ENCODE assay signal across 10 mouse cellular contexts in genomic region chr10:126844689-126845088, GRCm38 (mm10). TPM values are rescaled to one million over a fixed set of nuclear protein-coding genes. Genes with fewer than 3 reads are reported as not detected.
DNase-seq lines count a peak whose midpoint lies in the region; ATAC-seq and TF ChIP-seq lines count a peak whose summit lies in the region.
"Had no signal": no experiment of that assay in that cellular context is flagged by ENCODE, and none has a peak within 500 bp of the region (broad histone marks: within the 10 kb centered on the region; RNA-seq: fewer than 3 reads in every experiment).

No protein-coding gene starts in this region.

- no peaks in the 10 kb centered on the region for H3K27me3 ChIP-seq in thymus, adult 2 months (ENCODE audit: control insufficient read depth, insufficient read depth, low read length)
- no peaks in the 10 kb centered on the region for H3K27me3 ChIP-seq in lung, embryonic 15.5 days
- H3K27me3 ChIP-seq: embryonic facial prominence, embryonic 15.5 days had no signal

- no peak for TF ChIP-seq CTCF in thymus, adult 2 months (IDR thresholded peaks at IDR 0.05; ENCODE audit: borderline replicate concordance, control insufficient read depth, extremely low read depth, insufficient read depth, low read length, poor library complexity)

- peak; percentile 3 for DNase-seq in thymus, adult 2 months
- no peak for DNase-seq in thymus, postnatal 36 days
- peak; percentile 55 to 67 for DNase-seq in cerebellum, postnatal 14 days
- DNase-seq in gastrocnemius, postnatal 25 days, result peak; percentile 7
- DNase-seq in layer of hippocampus, postnatal 14 days (ENCODE audit: low spot score in 2 of 2), result peak; percentile 69 to 81
- DNase-seq in right cerebral cortex, postnatal 14 days, result peak; percentile 60

- ATAC-seq in lung, embryonic 15.5 days (ENCODE audit: borderline replicate concordance, extremely low read depth, low FRiP score, low TSS enrichment), result no peak
- ATAC-seq in monocyte, adult 5-6 weeks (replicated peaks; ENCODE audit: insufficient number of reproducible peaks, low FRiP score, low TSS enrichment, poor library complexity, severe bottlenecking), result no peak

- H3K36me3 ChIP-seq in thymus, adult 2 months (ENCODE audit: control insufficient read depth, insufficient read depth, low read length), result no peaks in the 10 kb centered on the region
- no peaks in the 10 kb centered on the region for H3K36me3 ChIP-seq in lung, embryonic 15.5 days
- H3K36me3 ChIP-seq: embryonic facial prominence, embryonic 15.5 days had no signal

- TF ChIP-seq POLR2A in thymus, adult 2 months (IDR thresholded peaks at IDR 0.05; ENCODE audit: control insufficient read depth, extremely low read depth, insufficient read depth, low read length, poor library complexity), result no peak

- H3K4me3 ChIP-seq in thymus, adult 2 months (ENCODE audit: control insufficient read depth, insufficient read depth, low read length), result no peak overlapping the region
- no peak overlapping the region for H3K4me3 ChIP-seq in lung, embryonic 15.5 days
- H3K4me3 ChIP-seq: embryonic facial prominence, embryonic 15.5 days; myocyte had no signal

- peak overlapping the region; percentile 17; the same call in 1 of the 2 replicates for H3K4me2 ChIP-seq in lung, embryonic 15.5 days

- 67% methylated on average over 12 of the region's 12 CpGs for WGBS in thymus, adult 2 months
- 33% methylated on average over 12 of the region's 12 CpGs for WGBS in lung, embryonic 15.5 days

- no peak overlapping the region; the same call in 1 of the 2 replicates for H3K27ac ChIP-seq in thymus, adult 2 months (ENCODE audit: control insufficient read depth, insufficient read depth, low read length)
- H3K27ac ChIP-seq in lung, embryonic 15.5 days, result no peak overlapping the region

- no peaks in the 10 kb centered on the region for H3K9me3 ChIP-seq in lung, embryonic 15.5 days
- H3K9me3 ChIP-seq: embryonic facial prominence, embryonic 15.5 days had no signal

- H3K4me1 ChIP-seq in thymus, adult 2 months (replicated peaks; ENCODE audit: control insufficient read depth, insufficient read depth, low read length), result no peaks in the 10 kb centered on the region
- H3K4me1 ChIP-seq in lung, embryonic 15.5 days, result no peaks in the 10 kb centered on the region; the same call in 1 of the 2 replicates

- no peak overlapping the region for H3K9ac ChIP-seq in lung, embryonic 15.5 days
- H3K9ac ChIP-seq: embryonic facial prominence, embryonic 15.5 days had no signal

RNA-seq across cellular contexts. Expression of gene Atp23, which starts 56.5 kb away (rescaled TPM):
- polyA plus RNA-seq in thymus, adult 2 months (2012; rRNA removed), result 9.6 and 12.1 TPM in 2 replicates
- total RNA-seq in gastrocnemius, postnatal 25 days (2021), result 1 to 10 TPM; 2.5 to 2.6 TPM
- total RNA-seq in layer of hippocampus, postnatal 14 days (2021), result 1 to 10 TPM; 8.9 to 9.2 TPM
- 16.2 and 18.7 TPM in 2 replicates for polyA plus RNA-seq in lung, embryonic 15.5 days (2015; fragmentation: Nextera tagmentation; extraction: Ambion mirVana)
- total RNA-seq in monocyte, adult 5-6 weeks (2017), result 2.2 to 7.6 TPM (median 5.6 TPM) in 3 replicates

Comparison
In these comparisons a context has a peak if more than half of its experiments do, and no peak if none do; other contexts are left out.
1. DNase-seq: peak in thymus, adult 2 months (single experiment), cerebellum, postnatal 14 days (2 of 2), gastrocnemius, postnatal 25 days (single experiment), layer of hippocampus, postnatal 14 days (2 of 2) and right cerebral cortex, postnatal 14 days (single experiment); none in thymus, postnatal 36 days (0 of 2).